Mouse (Mus musculus): ENCODE data around the gene Plekha5. TPM values are rescaled to one million over a fixed set of nuclear protein-coding genes. Genes with fewer than 3 reads are reported as not detected.

The Plekha5 gene
- polyA plus RNA-seq, 1 experiment from 2014 or later = 28.6 TPM

DNA sequence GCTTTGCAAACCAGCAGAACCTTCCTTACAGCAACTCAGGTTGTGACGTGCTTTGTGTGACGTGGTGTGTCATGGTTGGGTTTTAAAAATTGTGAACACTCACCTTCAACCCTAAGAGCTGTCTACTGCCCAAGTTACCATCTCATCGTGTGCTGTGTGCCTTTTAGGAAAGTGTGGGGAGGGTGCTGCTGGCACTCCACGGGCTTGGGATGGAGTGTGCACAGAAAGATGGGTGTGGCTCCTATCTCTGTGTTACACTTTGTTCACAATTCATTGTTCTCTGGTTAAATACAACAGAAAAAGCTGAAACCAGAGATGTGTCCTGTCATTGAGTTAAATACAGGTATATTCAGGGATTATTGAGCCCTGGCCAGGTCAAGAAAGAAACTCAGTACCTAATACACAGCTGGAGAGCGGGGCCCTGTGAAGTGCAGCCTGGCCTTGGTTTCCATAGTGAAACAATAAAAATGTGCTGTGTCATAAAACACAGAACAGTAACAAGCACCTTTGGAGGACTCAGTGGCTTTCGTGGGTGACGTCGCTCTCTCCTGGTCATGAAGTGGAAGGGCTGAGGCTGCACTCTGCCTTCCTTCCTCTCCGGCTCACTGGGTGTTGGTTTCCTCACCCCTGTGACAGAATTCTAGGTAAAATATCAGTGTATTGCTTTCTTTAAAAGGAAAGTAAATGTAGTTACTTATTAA is 42.2 kb downstream of the Plekha5 start:
- H3K9me3 ChIP-seq (ENCODE audit: control insufficient read depth, low read length) = no peaks in the 10 kb centered on the region
- H3K4me3 ChIP-seq (ENCODE audit: low read depth, low read length) = no peak overlapping the region
- no peak for DNase-seq (ENCODE audit: low spot score)
- no peak overlapping the region for H3K4me2 ChIP-seq
- H3K27ac ChIP-seq (ENCODE audit: low read depth, low read length) = no peak overlapping the region
- no peaks in the 10 kb centered on the region for H3K36me3 ChIP-seq (ENCODE audit: control insufficient read depth, insufficient read depth, low read length)
- WGBS = 69% methylated on average over 9 of the region's 9 CpGs
- peaks cover 5% of the 10 kb centered on the region; the same call in 1 of the 2 replicates for H3K4me1 ChIP-seq (replicated peaks; ENCODE audit: control insufficient read depth, insufficient read depth, low read length)
- H3K9ac ChIP-seq (ENCODE audit: low read depth, low read length) = no peak overlapping the region
- ATAC-seq (replicated peaks; ENCODE audit: low FRiP score) = peak; percentile 50
- H3K27me3 ChIP-seq (replicated peaks; ENCODE audit: control insufficient read depth, insufficient read depth, low read length) = no peaks in the 10 kb centered on the region

GRCm38 (mm10) chr6:140466841-140467240 is 43.0 kb downstream of the Plekha5 start:
- 91% methylated on average over 6 of the region's 6 CpGs for WGBS
- no peak for DNase-seq (ENCODE audit: low spot score)

DNA sequence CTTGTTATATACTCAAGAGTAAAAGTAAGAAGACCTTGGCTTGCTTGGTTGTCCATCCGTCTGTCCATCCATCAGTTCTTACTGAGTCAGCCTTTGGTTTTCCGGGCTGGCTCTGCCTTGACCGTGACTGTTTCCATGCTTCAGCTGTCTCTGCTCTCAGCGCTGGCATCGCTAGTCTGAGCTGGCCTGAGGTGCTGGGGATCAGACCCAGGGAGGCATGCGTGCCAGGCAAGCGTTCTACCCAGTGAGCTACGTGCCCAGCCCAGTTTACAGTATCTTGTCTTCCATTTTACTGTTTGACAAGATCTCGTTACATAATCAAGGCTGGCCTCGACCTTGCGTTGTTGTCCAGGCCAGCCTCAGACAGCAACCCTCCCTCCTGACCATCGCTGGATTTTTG is 44.0 kb downstream of the Plekha5 start:
- Histone ChIP-seq H3K36me3 (ENCODE audit: control insufficient read depth, insufficient read depth, low read length) (no peaks in the 10 kb centered on the region), H3K4me2 (no peak overlapping the region), H3K27me3 (replicated peaks; ENCODE audit: control insufficient read depth, insufficient read depth, low read length) (no peaks in the 10 kb centered on the region), H3K9ac (ENCODE audit: low read depth, low read length) (no peak overlapping the region), H3K4me3 (ENCODE audit: low read depth, low read length) (no peak overlapping the region), H3K9me3 (ENCODE audit: control insufficient read depth, low read length) (no peaks in the 10 kb centered on the region), H3K27ac (ENCODE audit: low read depth, low read length) (no peak overlapping the region), H3K4me1 (replicated peaks; ENCODE audit: control insufficient read depth, insufficient read depth, low read length) (peaks cover 5% of the 10 kb centered on the region; the same call in 1 of the 2 replicates)
- WGBS = 97% methylated on average over 12 of the region's 12 CpGs
- ATAC-seq (replicated peaks; ENCODE audit: low FRiP score) (no peak), DNase-seq (ENCODE audit: low spot score) (no peak)

More at GRCm38 (mm10) chr6:140466841-140467240, 43.0 kb downstream of the Plekha5 start:
- no peak overlapping the region for H3K27ac ChIP-seq (ENCODE audit: low read depth, low read length)
- H3K4me3 ChIP-seq (ENCODE audit: low read depth, low read length) = no peak overlapping the region
- peaks cover 5% of the 10 kb centered on the region; the same call in 1 of the 2 replicates for H3K4me1 ChIP-seq (replicated peaks; ENCODE audit: control insufficient read depth, insufficient read depth, low read length)
- H3K36me3 ChIP-seq (ENCODE audit: control insufficient read depth, insufficient read depth, low read length) = no peaks in the 10 kb centered on the region
- ATAC-seq (replicated peaks; ENCODE audit: low FRiP score) = no peak
- H3K27me3 ChIP-seq (replicated peaks; ENCODE audit: control insufficient read depth, insufficient read depth, low read length) = no peaks in the 10 kb centered on the region
- no peak overlapping the region for H3K9ac ChIP-seq (ENCODE audit: low read depth, low read length)
- no peak overlapping the region for H3K4me2 ChIP-seq
- H3K9me3 ChIP-seq (ENCODE audit: control insufficient read depth, low read length) = no peaks in the 10 kb centered on the region

DNA sequence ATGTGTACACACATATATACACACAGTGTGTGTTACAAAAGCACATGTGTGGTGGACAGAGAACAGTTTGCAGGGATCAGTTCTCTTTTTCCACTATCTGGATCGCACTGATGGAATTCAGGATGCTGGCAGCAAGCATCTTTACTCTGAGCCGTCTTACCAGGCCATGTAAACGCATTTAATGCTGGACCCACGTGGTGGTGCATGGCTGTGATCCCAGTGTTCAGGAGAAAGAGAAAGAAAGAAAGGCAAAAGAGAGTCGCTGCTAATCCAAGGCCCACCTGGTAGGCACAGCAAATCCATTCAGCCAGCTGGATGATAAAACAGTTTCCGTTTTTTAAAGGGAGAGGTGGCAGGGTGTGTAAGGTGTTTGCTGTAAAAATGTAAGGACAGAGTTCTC is 45.9 kb downstream of the Plekha5 start:
- H3K9me3 ChIP-seq (ENCODE audit: control insufficient read depth, low read length) = no peaks in the 10 kb centered on the region
- no peak overlapping the region for H3K27ac ChIP-seq (ENCODE audit: low read depth, low read length)
- no peaks in the 10 kb centered on the region for H3K27me3 ChIP-seq (replicated peaks; ENCODE audit: control insufficient read depth, insufficient read depth, low read length)
- WGBS = 84% methylated on average over 6 of the region's 6 CpGs
- H3K36me3 ChIP-seq (ENCODE audit: control insufficient read depth, insufficient read depth, low read length) = no peaks in the 10 kb centered on the region
- H3K4me2 ChIP-seq = no peak overlapping the region
- H3K4me1 ChIP-seq (replicated peaks; ENCODE audit: control insufficient read depth, insufficient read depth, low read length) = peaks cover 5% of the 10 kb centered on the region; the same call in 1 of the 2 replicates
- H3K4me3 ChIP-seq (ENCODE audit: low read depth, low read length) = no peak overlapping the region
- no peak overlapping the region for H3K9ac ChIP-seq (ENCODE audit: low read depth, low read length)
- DNase-seq (ENCODE audit: low spot score) (no peak), ATAC-seq (replicated peaks; ENCODE audit: low FRiP score) (no peak)

- Histone ChIP-seq H3K4me2 (no peak overlapping the region), H3K9ac (ENCODE audit: low read depth, low read length) (no peak overlapping the region), H3K9me3 (ENCODE audit: control insufficient read depth, low read length) (no peaks in the 10 kb centered on the region), H3K4me3 (ENCODE audit: low read depth, low read length) (no peak overlapping the region), H3K4me1 (replicated peaks; ENCODE audit: control insufficient read depth, insufficient read depth, low read length) (no peaks in the 10 kb centered on the region), H3K27me3 (replicated peaks; ENCODE audit: control insufficient read depth, insufficient read depth, low read length) (no peaks in the 10 kb centered on the region), H3K36me3 (ENCODE audit: control insufficient read depth, insufficient read depth, low read length) (no peaks in the 10 kb centered on the region), H3K27ac (ENCODE audit: low read depth, low read length) (no peak overlapping the region)
- 81% methylated on average over 5 of the region's 5 CpGs for WGBS
- DNase-seq (ENCODE audit: low spot score) (no peak), ATAC-seq (replicated peaks; ENCODE audit: low FRiP score) (no peak)
Observed at GRCm38 (mm10) chr6:140471751-140472150, 47.9 kb downstream of the Plekha5 start.

GRCm38 (mm10) chr6:140472345-140472744 is 48.5 kb downstream of the Plekha5 start:
- no peak for DNase-seq (ENCODE audit: low spot score)

DNA sequence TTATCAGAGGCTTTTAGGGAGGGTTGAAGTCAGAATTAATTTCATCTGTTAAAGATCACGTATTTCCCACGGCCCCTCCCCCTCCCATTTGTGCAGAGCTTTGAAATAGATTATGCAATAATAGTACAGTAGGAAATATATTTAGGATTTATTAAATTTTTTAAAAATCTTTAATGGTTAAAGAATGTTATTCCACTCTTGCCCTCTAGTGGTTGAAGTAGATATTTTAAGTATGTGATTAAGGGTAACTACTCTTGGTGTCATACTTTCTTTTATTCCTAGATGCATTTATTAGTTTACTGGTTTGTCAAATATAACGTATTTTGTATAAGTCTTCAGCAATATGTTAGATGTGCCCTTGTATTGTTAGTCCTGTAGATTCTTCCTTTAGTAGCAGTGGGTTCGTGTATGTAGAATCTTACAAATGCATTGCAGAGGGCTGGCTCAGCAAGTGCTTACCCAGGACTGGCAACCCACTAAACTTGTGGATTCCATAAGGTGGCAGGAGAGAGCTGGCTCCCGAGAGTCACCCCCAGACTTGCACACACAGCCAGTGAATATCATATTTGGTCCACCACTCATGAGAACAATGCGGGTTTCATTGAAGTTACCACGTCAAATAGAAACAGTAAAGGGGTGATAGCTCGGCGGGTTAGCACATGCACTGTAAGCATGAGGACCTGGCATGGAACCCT is 51.7 kb downstream of the Plekha5 start:
- ATAC-seq (replicated peaks; ENCODE audit: low FRiP score) = no peak
- H3K4me3 ChIP-seq (ENCODE audit: low read depth, low read length) = no peak overlapping the region
- no peak overlapping the region for H3K27ac ChIP-seq (ENCODE audit: low read depth, low read length)
- no peak for DNase-seq (ENCODE audit: low spot score)
- 84% methylated on average over 9 of the region's 9 CpGs for WGBS
- H3K27me3 ChIP-seq (replicated peaks; ENCODE audit: control insufficient read depth, insufficient read depth, low read length) = no peaks in the 10 kb centered on the region
- no peak overlapping the region for H3K4me2 ChIP-seq
- H3K4me1 ChIP-seq (replicated peaks; ENCODE audit: control insufficient read depth, insufficient read depth, low read length) = no peaks in the 10 kb centered on the region
- no peaks in the 10 kb centered on the region for H3K36me3 ChIP-seq (ENCODE audit: control insufficient read depth, insufficient read depth, low read length)
- no peak overlapping the region for H3K9ac ChIP-seq (ENCODE audit: low read depth, low read length)
- no peaks in the 10 kb centered on the region for H3K9me3 ChIP-seq (ENCODE audit: control insufficient read depth, low read length)

More at GRCm38 (mm10) chr6:140472345-140472744, 48.5 kb downstream of the Plekha5 start:
- no peaks in the 10 kb centered on the region for H3K4me1 ChIP-seq (replicated peaks; ENCODE audit: control insufficient read depth, insufficient read depth, low read length)
- H3K36me3 ChIP-seq (ENCODE audit: control insufficient read depth, insufficient read depth, low read length) = no peaks in the 10 kb centered on the region
- no peak overlapping the region for H3K4me2 ChIP-seq
- H3K27me3 ChIP-seq (replicated peaks; ENCODE audit: control insufficient read depth, insufficient read depth, low read length) = no peaks in the 10 kb centered on the region
- H3K9me3 ChIP-seq (ENCODE audit: control insufficient read depth, low read length) = no peaks in the 10 kb centered on the region
- no peak for ATAC-seq (replicated peaks; ENCODE audit: low FRiP score)
- 58% methylated on average over 4 of the region's 4 CpGs for WGBS
- no peak overlapping the region for H3K9ac ChIP-seq (ENCODE audit: low read depth, low read length)
- no peak overlapping the region for H3K4me3 ChIP-seq (ENCODE audit: low read depth, low read length)
- no peak overlapping the region for H3K27ac ChIP-seq (ENCODE audit: low read depth, low read length)

- H3K27me3 ChIP-seq (replicated peaks; ENCODE audit: control insufficient read depth, insufficient read depth, low read length) = no peaks in the 10 kb centered on the region
- no peaks in the 10 kb centered on the region for H3K4me1 ChIP-seq (replicated peaks; ENCODE audit: control insufficient read depth, insufficient read depth, low read length)
- H3K9ac ChIP-seq (ENCODE audit: low read depth, low read length) = no peak overlapping the region
- no peak overlapping the region for H3K4me3 ChIP-seq (ENCODE audit: low read depth, low read length)
- no peaks in the 10 kb centered on the region for H3K9me3 ChIP-seq (ENCODE audit: control insufficient read depth, low read length)
- no peak overlapping the region for H3K4me2 ChIP-seq
- no peak for ATAC-seq (replicated peaks; ENCODE audit: low FRiP score)
- WGBS = 55% methylated on average over 2 of the region's 2 CpGs
- no peak overlapping the region for H3K27ac ChIP-seq (ENCODE audit: low read depth, low read length)
- no peak for DNase-seq (ENCODE audit: low spot score)
- no peaks in the 10 kb centered on the region for H3K36me3 ChIP-seq (ENCODE audit: control insufficient read depth, insufficient read depth, low read length)
Observed at GRCm38 (mm10) chr6:140476981-140477380, 53.1 kb downstream of the Plekha5 start.

DNA sequence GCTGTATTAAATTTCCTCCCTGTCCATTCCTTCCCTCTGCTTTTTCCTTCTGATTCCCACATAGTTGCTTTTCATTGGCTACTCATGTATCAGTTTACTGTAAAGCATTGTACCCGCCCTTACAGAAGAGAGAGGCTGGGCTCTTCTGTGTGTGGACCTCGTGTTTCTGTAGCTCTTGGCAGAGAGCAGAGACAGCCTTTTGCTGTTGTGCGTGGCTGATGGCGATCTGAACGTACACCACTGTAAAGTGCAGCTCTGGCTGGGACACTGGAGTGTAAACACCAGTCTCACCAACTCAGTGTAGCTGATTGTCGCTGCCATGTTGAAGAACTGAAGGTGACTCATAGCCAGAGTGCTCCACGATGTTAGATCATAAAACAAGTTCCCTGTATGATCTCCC is 54.2 kb downstream of the Plekha5 start:
- DNase-seq (ENCODE audit: low spot score) = no peak
- H3K4me2 ChIP-seq = no peak overlapping the region
- 64% methylated on average over 7 of the region's 7 CpGs for WGBS
- H3K27ac ChIP-seq (ENCODE audit: low read depth, low read length) = no peak overlapping the region
- no peaks in the 10 kb centered on the region for H3K9me3 ChIP-seq (ENCODE audit: control insufficient read depth, low read length)
- H3K36me3 ChIP-seq (ENCODE audit: control insufficient read depth, insufficient read depth, low read length) = no peaks in the 10 kb centered on the region
- no peaks in the 10 kb centered on the region for H3K4me1 ChIP-seq (replicated peaks; ENCODE audit: control insufficient read depth, insufficient read depth, low read length)
- ATAC-seq (replicated peaks; ENCODE audit: low FRiP score) = 0 out of 2 replicates have a peak, but pooled peaks have one; percentile 16
- H3K27me3 ChIP-seq (replicated peaks; ENCODE audit: control insufficient read depth, insufficient read depth, low read length) = no peaks in the 10 kb centered on the region
- no peak overlapping the region for H3K9ac ChIP-seq (ENCODE audit: low read depth, low read length)
- no peak overlapping the region for H3K4me3 ChIP-seq (ENCODE audit: low read depth, low read length)

Data from liver, embryonic 11.5 days (tissue).